Mouse (Mus musculus) monocyte, adult 2 months (primary cell): Measurements from ENCODE around the gene Ubash3b.

Experiments used
- DNase-seq, 2 experiments: peaks; one replicate each; pipeline ENCODE4 v3.0.0; 2022; ENCODE audit warnings: low spot score in 2 of 2, low read depth in 1 of 2

The Ubash3b gene

DNA sequence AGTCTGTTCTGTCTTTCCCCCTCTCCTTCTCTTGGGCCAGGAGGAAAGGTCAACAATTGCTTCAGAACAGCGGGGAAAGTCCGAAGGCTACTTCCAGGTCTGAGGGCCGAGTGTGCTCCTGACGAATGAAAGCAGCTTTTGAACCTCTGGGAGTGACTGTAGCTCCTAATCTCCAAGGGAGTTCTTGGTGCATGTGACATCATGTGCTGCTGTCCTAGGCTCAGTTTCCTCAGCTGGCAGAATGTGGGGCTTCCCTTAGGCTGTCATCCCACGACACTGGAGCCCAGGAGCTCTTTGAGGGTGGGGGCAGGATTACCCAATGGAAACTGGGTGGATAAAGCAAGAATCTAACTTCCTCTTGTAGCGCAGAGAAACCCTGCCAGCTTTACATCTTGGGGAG lies at the start of gene Ubash3b:
TSS of gene Ubash3b (minus strand) at position 285 of the 400 bp plus-strand sequence.
- peak; percentile 54 to 72 for DNase-seq

DNA sequence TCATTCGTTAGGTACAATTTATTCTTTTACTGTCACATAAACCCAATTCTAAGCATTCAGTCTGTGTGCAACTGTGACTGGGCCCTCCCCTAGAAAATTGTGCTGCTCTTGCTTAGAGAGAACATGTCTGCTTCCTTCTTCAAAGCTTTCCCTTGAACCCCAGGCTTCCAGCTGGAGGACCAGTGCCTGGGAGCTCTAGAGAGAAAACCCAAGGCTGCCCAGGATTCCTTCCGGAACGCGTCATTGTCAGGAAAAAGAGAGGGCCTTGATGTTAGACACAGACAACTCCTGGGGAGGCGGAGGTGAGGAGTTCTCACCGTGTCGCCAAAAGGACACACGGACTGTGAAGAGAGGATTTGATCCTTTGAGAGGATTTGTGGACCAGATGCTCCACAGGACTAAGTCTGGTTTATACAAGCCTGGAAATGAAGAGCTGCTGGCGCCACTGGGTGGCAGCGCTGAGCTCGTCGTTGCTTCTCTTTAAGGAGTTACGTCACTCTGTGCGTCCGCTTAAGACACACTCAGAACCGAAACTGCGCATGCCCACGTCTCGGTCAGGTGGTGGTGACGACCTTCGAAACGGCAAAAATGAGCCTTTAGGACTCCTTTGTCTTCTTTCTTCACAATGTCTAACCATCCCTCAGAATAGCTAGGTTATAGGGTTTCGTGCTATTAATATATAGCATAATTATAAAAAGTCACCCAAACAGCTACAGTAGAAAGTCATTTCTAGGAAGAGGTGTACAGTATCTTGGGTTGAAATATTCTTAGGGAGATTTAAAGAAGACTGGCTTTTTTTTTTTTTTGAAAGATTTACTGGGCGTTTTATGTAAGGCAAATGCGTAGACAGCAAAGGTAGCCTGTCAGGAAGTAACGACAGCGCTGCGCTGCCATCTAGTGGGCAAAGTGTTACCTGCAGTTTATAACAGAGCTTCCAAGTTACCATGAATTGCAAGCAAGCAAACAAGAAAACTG lies 45.9 kb upstream of the Ubash3b start:
- peak; percentile 67 to 79 for DNase-seq

DNA sequence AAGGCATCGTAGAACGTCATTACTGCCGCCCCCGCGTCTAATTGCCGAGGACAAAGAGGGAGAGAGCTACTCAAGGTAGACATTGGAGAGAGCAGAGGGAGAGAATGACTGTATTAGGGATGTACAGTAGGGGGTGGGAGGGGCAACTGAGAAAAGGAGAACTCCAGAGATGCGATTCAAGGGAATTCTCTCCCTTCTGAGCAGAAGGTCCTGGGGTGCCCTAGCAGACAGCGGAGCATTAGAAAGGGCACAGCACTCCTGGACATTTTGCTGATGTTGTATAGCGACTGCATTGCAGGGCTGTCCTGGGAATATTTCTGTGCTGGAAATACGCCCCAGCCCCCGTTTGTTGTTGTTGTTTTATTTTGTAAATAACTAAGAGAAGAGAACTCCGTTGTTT lies 45.2 kb upstream of the Ubash3b start:
- no peak for DNase-seq

DNA sequence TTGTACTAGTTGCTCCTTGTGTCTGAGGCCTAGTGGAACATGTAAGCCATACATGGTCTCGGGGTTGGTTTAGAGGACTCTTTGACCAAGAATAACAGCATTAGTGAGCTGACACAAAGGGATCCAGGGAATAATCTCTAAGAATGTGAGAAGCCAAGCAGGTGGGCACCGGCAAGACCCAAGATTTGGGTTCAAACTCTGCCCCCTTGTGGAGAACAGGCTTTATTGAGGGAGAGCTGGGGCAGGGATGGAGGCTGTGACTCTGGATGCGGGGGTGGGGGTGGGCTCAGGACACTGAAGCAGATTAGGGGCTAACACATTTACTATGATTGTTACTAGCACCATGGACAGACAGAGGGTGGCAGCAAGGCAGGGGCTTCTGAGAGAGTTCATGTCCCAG lies 43.8 kb upstream of the Ubash3b start:
- DNase-seq, result no peak

DNA sequence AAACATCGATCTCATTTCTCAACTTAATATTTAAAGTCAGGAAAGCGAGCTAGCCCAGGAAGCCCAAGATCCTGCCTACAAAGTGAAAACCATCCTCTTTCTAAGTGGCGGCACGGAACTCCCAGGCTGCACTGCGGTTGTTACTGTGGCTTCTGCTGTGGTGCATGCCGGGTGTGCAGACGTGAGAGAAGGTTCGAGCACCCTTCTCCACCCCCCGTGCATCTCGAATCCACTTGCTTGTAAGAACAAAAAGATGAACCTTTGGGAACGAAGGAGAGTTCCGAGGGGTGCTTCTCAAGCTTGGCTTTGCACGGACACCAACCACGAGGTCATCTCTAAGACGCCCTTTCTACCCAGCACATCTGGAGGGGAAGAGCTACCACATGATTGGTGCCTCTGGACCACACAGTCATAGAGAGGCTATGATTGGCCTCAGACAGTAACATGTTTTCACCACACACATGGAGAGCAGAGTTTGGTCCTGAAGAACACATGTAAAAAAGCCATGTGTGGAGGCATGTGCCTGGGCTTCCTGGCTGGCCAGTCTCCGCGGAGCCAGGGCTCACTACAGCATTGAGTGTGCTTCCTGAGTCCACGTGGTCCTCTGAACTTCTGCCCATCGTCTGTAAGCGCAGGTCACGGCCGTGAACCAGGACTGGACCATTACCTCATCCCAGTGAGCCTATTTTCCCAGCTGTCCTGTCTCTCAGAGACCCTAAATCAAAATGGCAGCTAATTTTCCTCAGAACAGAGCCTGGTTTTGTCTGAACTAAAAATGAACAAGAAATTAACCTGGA lies 38.2 kb upstream of the Ubash3b start:
- no peak for DNase-seq

DNA sequence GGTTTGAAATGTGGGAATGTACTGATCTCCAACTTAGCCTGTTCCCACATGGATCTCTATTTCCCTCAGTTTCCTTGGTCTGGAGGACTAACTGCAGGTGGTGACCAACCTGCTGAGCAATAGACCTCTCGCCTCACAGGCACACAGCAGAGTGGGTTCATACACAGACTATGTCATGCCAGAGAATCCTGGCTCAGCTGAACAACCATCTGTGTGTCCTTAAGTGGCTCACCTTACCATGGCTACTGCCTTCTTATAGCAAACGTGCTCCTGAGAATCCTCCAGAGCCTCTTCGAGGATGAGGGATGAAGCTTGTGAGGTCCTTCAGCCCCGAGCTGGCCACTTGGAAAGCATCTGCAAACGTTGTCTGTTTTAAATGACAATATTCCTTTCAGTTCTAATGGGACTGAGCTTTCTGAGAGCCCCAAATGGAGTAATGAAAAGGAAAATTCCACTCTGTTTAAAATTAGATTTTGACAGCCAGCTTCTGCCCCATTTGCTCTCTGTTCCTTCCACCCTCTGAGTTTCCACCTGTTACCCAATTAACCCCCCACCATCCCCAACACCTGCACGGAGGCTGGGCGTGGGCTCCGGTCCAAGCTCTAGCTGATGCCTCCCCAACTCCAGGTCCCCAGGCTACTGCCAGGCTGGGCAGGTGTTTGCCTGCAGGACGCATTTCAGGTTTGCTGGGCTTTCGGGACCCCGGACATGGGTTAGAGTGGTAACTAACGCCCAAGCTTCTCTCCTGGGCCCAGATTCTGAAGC lies 37.2 kb upstream of the Ubash3b start:
- no peak for DNase-seq

DNA sequence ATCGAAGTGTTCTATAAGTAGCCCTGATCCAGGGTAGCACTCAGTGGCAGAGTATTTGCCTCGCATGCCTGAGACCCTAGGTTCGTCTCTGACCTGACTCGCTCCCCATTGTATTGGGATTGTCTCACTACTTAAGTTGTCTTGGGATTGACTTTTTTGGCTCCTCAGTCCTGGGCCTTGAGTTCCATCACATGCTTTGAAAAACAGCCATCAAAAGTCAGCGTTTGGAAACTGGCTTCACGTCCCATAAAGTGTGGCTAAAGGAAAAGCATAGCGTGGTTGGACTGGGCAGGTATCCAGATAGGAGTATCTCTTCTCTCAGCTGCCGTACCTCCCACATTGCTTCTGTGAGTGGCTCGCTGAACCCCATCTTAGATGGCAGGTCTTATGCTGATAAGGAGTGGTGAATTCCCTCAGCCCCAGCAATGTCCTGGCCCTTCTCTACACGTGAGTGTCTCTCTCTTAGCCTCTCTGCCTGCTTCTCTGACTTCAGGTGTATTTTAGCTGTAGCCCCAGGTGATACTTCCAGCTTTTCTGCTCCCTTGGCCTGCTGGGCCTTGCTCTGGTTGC lies 34.3 kb upstream of the Ubash3b start:
- DNase-seq, result no peak

DNA sequence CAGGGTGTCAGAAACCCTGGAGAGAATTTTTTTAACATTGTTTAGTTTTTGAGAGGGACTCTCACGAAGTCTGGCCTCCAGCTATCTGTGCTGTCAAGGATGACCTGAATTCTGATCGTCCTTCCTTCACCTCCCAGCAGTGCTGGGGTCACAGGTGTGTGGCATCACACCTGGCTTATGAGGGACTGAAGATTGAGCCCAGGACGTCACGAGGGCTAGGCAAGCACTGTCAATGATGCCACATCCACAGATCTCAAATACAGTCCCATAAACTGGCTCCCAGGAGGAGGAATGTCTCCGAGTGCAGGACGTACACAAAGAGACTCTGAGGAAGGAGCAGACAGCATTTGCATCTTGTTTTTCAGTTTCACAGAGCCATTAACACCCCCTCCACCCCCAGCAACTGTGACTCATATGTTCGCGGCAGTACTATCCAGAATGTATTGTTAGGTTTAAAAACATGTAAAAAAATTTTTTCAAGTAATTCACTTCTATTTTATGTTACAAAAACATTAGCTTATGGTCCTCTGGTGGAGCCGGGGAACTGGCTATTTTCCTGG lies 30.2 kb upstream of the Ubash3b start:
- DNase-seq, result no peak

DNA sequence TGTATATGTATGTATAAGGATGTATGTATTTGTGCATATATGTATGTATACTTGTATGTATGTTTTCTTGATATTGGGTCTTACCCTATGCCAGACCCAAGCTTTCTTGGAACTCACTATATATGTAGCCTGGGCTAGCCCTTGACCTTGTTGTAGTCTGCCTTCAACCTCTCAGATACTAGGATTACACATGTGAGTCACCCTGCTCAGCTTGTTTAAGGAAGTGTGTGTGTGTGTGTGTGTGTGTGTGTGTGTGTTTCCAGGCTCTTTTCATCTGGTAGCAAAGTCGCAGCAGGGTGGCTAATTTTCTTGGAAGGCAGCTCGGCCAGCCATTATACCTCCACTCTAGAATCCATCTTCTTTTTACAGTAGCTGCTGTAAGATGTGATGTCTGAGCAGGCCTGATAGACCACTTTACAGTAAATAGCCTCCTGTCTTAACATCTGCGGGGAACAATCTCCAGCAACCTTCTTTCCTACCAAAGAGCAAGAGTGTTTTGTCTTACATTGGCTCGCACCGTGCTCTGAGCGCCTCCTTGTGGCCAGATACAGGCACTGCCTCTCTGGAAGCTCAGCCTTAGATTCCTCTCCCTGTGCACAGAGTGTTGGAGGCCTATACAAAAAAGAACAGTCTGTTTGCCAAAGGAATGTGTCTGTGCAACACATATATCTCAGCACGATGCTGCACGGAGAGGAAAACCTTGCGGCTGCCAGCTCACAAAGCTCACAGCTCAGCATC lies 29.4 kb upstream of the Ubash3b start:
- DNase-seq, result peak; percentile 17 to 42

DNA sequence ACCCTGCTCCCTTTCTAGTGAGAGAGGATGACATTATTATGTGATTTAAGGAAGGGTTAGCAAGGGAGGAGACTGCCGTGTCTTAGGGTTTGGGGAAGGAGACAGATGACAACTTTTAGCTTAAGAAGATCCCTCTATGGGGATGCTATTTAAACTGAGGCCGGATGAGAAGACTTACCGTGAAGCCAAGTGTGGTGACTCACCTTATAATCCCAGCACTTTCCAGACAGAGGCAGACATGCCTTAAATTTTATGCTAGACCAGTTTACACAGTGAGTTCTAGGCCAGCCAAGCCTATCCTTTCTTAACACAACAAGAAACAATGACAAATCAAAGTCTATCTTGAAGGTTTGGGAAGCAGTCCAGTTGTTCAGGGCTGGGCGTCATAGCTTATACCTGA lies 26.4 kb upstream of the Ubash3b start:
- DNase-seq, result no peak

DNA sequence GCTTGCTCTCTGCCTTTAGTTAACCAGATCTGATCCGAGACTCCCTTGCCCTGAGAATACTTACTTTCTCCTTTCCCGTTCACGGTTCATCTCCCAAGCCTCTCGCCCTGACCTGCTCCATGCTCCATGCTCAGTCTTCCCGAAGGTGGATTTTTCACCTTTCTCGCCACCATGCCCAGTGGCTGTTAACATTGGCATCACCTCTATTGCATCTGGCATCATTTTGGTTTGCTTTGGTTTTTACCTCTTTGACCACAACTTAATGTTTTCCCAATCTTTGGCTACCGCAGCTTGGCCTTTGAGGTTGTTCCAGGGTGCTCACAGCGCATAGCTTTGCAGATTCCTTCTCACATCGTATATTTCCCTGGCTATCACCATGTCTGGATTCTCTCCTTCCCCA lies 26.0 kb upstream of the Ubash3b start:
- DNase-seq, result no peak

DNA sequence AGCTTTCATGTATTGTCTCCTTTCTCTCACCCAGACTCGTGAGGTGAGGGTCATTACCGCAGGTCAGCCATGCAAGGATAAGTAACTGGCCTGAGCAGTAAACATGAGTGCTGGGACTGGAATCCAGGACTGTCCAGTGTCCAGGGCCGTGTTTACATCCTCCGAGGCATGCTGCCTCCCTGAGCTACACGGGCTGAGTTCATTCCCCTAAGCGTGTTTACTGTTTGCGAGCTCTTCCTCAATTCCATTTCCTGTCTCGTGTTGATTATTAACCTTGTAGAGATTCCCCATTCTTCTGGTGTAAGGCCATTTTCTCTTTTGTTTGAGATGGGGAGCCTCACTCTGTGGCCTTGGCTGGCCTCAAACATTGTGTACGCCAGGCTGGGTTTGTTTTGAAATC lies 23.8 kb upstream of the Ubash3b start:
- DNase-seq, result no peak

DNA sequence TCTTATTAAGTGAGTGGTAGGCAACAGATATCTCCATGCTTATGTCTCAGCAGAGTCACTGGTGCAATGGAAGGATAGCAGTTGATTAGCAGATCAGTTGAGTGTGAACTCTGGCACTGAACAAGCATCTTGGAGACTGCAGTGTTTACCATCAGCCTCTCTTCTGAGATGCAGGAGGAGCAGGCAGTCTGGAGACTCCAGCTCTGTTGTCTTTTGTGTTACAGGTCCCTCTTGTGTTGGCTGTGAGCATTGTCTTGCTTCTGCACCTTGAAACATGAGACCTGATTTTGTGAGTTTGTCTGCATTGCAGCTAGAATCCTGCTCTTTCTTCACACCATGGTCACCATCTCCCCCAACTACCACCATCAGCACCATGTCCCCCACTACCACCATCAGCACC lies 21.1 kb upstream of the Ubash3b start:
- DNase-seq, result no peak

DNA sequence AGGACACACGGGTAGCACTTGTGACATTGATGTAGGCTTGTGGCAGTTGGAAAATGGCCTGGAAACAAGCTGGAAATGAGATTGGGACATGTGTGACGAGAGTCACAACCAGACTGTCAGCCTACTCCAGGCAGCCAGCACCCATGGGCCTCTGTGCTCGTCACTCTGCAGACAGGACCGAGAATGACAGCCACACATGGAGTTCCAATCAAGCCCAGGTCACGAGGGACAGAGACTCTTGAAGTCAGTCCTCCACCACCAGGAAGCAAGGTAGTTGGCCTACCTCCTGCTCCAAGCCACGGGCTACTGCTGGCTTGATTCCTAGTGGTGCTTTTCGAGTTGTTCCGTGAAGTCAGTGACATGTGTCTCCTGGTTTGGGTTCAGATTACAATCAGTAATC lies 20.3 kb upstream of the Ubash3b start:
- no peak for DNase-seq

DNA sequence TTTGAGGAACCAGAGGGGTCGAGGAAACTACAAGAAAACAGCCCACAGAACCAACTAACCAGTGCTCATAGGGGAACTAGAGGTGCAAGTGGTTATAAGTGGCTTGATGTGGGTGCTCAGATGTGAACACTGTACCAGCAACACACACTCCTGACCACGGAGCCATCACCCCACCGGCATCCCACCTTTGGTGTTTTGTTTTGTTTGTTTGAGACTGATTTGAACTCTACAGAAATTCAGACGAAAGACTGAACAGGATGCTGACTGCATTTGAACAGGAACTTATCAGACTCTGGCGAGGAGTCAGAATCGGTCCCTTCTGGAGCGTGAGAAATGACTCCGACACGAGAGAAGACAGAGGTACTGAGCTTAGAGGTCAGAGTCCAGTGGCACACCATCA lies 19.9 kb upstream of the Ubash3b start:
- DNase-seq, result no peak

DNA sequence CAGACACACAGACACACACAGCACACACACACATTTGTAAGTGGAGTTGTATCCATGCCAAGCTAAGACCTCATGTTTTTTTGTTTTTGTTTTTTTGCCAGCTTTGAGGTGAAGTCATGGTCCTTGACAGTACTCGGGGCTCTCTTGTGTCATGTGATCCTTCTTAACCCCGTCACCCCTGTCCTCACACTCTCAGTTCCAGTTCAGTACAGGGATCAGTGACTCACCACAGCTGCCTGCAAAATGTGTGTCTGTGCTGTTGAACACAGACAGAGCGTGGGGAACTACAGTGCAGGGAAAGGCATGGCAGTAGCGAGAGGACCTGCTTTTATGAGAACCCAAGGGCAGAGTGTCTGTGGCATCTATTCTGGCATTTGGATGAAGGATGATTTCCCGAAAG lies 17.6 kb upstream of the Ubash3b start:
- no peak for DNase-seq

DNA sequence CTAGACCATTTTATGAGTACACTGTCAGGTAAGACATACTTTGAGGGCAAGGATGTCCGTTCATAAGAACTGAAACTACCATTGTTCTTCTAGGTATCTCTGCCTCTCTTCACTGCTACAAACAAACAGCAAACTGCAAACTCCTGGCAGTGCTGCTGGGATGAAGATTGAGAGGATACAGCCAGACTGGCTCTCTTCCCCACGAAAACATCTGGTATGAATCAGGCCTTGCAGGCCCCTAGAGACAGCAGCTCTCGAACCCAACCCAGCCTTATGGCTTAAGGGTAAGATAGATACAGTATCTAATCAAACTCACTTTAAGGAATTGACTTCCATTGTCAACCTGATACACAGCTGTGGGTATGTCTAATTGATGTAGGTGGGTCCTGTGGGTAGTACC lies 11.7 kb upstream of the Ubash3b start:
- DNase-seq, result no peak

DNA sequence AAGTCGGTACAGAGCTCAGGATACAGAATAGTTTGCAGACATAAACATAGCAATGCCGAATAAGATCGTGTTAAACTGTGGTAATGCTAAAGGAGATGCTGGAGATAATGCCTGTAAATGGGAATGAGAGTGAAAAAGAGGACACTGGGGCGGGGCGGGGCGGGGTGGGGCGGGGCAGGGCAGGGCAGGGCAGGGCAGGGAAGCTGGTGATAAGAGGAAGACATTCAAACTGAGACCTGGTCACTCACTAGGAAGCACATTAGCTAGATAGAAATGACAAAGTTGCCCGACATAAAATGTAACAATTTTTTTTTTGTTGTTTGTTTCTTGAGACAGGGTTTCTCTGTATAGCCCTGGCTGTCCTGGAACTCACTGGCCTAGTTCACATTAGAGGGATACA lies 10.9 kb upstream of the Ubash3b start:
- DNase-seq, result no peak

DNA sequence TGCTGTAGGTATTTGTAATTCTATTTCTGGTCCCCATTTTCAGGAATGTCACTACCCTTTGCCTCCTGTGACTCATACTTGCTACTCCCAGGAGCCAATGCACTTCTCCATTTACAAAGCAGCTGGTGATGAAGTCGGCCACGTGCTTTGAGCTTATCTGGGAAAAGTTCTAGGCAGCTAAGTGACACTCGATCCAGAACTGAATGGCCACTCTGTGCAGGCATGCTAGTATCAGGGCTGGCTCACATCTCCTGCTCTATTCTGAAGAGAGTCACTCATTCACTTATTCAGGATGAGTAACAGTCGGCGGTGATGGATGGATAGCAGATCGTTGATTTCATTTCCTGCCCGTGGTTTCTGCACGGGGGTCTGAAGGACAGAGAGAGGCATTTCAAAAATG lies 8.5 kb upstream of the Ubash3b start:
- no peak for DNase-seq

DNA sequence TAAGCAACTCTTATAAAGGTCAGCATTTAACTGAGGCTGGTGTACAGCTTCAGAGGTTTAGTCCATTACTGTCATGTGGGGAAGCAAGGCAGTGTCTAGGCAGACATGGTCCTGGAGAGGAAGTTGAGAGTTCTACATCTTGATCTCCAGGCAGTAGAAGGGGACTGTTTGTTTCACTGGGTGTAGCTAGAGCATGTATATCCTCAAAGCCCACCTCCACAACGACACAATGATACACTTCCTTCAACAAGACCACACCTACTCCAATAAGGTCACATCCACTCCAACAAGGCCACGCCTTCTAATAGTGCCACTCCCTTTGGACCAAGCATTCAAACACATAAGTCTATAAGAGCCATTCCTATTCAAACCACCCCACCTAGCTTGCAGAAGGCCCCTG lies 7.2 kb upstream of the Ubash3b start:
- DNase-seq, result no peak
